Mouse (Mus musculus) heart, postnatal 25 days (tissue): ENCODE data around the gene Mypop. TPM values are rescaled to one million over a fixed set of nuclear protein-coding genes. Genes with fewer than 3 reads are reported as not detected.
A peak's percentile ranks its signal among the peaks of the same experiment; 100 is the strongest.

Experiments used
- DNase-seq: peaks from one replicate; pipeline ENCODE4 v3.0.0; 2022; ENCODE audit warnings: low spot score
- intact Hi-C: fragments of 180-260 bp; cut with DNase I; formaldehyde crosslinking; loops from one replicate; pipeline ENCODE4 v1.15.1; 2025
- total RNA-seq, 2 experiments: library from RNA; stranded (reverse); gene quantifications; 2 replicates each; pipeline ENCODE4 v1.2.3; 2021

Mypop gene
- total RNA-seq, 2 experiments from 2014 or later, result 3.2 to 4.0 TPM

DNA sequence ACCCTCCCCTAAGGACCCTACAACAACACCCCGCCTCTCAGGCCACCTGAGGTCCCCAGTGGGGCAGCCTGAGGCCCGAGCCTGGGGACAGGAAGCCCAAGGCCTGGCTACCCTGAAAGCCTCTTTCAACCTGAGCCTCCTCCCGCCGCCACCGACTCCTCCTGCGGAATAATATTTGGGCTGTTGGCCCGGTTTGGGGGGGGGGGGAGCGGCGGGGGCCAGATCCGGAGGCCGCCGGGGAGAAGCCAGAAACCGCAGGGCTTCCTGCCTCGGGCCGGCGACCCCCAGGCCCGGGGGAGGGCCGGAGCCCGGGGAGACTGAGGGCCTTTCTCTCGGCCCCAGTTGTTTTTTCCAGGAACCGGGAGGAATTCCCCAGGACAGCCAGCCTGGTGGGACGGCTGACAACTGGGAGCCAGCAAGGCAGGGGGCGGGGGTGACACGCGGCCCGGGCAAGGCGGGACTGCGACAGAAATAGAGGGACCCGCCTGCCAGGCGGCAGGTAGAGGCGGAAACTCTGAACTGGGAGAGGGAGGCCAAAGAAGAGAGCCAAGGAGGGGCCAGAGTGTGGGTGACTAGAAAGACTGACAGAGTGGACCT lies 21.1 kb downstream of the Mypop start:
- intact Hi-C loops, result no loop called here

DNA sequence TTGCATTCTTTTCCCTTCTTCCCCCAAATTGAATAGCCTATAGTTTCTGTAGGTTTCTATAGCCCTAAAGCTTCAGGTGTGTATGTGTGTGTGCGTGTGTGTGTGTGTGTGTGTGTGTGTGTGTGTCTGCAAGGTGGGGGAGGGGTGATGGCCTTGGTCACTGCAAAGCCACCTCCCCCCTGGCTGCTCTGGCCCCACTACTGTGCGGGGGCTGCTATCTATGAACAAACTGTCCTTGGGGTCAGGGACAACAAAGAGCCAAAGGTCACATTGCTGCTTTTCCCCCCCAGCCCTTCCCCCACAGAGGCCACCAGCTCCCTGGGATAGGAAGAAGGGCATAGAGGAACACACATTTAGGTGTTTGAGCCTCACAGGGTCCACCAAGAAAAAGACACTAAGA lies 21.8 kb downstream of the Mypop start:
- no peak for DNase-seq
- intact Hi-C loops, result no loop called here

More for the DNA sequence above, 21.1 kb downstream of the Mypop start:
- no peak for DNase-seq

DNA sequence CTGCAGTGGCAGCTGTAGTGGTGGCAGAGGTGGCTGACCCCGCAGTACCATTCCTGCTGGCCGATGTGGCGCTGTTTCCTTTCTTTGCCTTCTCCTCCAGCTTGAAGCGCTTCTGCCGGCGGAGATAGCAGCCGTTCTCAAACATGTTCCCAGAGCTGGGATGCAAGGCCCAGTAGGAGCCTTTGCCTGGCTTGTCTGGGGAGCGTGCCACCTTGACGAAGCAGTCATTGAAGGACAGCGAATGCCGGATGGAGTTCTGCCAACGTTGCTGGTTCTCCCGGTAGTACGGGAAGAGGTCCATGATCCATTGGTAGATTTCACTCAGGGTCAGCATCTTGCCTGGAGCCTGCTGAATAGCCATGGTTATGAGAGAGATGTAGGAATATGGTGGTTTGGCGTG lies 23.4 kb downstream of the Mypop start:
- no peak for DNase-seq
- intact Hi-C loops, result no loop called here

DNA sequence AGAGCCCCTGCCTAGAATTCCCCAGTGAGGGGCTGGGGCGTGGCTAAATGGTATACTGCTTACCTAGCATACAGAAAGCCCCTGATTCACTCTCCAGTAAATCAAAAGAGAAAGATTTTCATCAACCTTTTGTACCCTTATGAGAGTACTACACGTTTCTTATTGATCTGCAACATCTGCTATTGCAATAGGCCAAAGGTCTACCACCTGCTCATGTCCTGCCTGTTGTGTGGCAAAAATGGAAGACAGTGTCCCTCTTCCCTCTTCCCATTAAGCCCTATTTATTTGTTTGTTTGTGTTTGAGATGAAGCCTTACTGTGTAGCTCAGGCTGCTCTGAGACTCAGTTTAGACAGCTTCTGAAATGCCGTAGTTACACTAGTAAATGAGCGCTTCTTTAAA lies 25.0 kb downstream of the Mypop start:
- intact Hi-C loops, result no loop called here
- DNase-seq, result no peak

DNA sequence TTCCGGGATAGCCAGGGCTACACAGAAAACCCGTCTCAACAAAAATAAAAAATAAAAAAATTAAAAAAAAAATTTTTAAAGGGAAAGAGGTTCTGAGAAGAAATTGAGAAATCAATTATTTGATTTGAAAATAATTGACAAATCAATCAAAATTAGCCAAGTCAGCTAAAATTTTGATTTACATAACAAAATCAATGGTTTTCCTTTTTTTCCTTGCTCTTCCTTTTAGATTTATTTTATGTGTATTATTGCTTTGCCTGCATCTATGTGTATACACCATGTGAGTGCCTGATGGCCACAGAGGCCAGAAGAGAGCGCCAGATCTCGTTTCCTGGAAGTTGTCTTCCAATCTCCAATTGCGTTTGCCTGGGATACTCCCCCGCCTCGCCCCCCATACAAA lies 26.9 kb downstream of the Mypop start:
- DNase-seq, result no peak
- intact Hi-C loops, result no loop called here

DNA sequence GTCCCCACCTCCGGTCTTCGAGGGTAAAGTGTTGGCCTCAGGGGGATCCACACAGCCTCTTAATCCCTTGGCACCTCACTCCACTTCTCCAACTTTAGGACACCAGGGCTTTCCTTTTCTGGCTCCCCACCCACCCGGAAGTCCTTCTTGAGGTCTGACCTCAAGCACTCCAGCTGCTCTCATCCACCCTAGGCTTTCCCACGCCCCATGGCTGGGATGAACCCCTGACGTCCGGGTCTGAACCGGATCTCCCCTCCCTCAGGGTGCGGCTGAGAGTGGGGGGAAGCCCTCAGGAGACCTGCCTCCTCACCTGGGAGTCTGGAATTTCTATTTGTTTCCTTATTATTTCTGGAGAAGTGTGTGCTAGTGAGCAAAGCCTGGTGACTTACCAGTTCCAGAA lies 30.0 kb downstream of the Mypop start:
- no peak for DNase-seq
- intact Hi-C loops, result loop anchor here (2.0 kb wide), 1 partner anchor 100 kb away; no protein-coding TSS in a partner anchor

DNA sequence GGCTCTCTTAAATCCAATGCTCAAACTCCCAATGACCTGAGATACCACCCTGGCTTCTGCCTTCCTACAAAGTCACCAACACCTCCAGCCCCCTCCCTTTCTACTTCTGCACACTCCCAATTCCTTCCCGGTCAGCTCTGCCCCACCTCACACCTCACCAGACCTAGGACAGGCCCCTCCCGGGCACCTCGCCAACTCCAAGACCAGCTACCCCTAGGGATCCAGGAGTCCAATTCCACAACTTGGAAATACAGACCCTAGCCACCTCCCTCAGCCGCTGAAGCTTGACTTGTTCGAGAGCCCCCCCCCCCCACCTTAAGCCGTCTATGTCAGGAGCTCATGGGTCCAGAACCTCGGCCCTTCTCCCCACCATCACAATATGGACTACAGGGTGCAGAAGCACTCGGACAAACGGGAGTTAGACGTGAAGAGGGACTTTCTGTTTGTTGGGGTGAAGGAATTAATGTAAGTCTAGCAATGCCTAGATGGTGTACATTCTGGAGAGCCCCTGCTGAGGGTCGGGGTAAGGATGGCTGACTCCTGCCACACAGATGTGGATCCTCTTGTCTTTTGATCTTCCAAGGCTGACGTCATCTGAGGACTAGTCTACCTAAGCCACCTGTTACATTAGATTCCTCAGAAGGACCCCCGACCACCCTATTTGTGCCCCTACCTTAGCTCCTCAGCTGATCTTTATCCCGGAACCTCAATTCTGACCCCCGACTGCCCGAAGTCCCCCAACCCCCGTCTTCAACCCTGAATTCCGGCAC lies 31.3 kb downstream of the Mypop start:
- intact Hi-C loops, result loop anchor here (2.0 kb wide), 1 partner anchor 14 kb away; no protein-coding TSS in a partner anchor
- no peak for DNase-seq

DNA sequence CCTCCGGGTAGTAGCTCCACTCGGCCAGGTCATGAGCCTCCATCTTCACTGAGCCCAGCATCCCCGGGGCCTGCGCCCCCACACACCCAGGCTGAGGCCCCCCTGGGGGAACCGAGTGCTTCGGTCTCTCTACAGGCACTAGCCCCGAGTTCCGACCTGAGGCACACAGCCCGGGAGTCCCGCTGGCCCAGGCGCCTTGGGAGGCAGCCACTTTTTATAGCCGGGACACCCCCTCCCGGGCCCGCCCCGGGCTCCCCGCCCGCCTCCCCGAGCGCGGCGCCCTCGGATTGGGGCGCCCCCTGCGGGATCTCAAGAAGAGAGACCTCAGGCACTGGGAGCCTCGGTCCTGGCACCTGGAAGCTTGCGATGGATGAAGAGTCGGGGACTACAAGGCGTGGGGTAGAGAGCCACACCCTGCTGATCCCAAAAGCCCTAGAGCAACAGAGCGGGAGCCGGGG lies 32.3 kb downstream of the Mypop start, which contains the start of gene Foxa3:
Gene Foxa3, minus strand, starts transcription at position 182 of the 458 bp plus-strand sequence.
- intact Hi-C loops, result loop anchor here (2.0 kb wide), 1 partner anchor 15 kb away; no protein-coding TSS in a partner anchor

DNA sequence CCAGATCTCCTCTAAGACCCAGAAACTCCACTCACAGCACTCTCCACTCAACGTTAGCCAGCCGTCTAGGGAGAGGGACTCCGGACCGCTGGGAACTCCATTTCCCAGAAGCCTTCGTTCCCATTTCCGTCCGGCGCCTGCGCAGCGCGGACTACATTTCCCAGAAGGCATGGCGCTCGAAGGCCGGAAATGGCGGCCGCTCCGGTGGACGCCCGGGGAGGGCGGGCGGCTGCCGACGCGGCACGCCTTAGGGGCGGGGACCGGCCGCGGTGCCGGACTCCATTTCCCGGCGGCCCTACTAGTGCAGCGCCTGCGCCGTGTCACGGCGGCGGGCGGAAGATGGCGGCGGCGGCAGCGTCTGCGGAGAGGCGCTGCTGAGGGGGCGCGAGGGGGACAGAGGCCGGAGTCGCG lies 33.1 kb downstream of the Mypop start, which contains the start of gene Sympk:
Gene Sympk, plus strand, starts transcription at position 282 of the 411 bp plus-strand sequence.
- intact Hi-C loops, result no loop called here
- peak; percentile 93 for DNase-seq

More for the DNA sequence above, 32.3 kb downstream of the Mypop start, which contains the start of gene Foxa3:
- DNase-seq, result no peak

DNA sequence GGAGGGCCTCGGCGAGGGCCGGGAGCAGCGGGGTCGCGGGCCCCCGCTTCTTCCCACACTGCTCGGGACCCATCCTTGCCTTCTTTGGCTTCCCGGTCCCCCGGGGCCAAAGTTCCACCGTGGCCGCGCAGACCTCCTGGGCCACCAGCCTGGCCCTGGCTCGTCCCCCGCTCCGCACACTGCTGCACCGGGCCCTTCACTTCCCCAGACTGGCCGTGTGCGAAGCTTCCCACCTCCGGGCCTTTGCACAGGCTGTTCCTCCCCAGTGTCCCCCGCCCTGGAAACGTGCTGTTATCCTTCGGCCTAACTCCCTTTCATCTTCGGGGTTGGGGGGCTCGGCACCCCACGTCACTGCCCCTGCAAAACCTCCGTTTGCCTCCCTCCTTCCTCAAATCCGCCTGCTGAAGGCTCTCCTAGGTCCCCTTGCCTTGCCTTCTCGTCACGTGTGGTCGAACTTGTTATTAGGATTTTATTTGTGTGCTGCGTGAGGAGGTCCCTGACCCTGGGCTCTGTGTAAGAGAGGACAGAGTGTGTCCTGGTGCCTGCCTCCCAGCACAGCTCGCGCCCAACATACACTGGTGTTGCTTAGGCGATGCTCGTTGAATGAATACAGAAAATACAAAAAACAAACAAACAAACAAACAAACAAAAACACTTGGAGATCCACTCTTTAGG lies 33.7 kb downstream of the Mypop start:
- intact Hi-C loops, result no loop called here
- no peak for DNase-seq

DNA sequence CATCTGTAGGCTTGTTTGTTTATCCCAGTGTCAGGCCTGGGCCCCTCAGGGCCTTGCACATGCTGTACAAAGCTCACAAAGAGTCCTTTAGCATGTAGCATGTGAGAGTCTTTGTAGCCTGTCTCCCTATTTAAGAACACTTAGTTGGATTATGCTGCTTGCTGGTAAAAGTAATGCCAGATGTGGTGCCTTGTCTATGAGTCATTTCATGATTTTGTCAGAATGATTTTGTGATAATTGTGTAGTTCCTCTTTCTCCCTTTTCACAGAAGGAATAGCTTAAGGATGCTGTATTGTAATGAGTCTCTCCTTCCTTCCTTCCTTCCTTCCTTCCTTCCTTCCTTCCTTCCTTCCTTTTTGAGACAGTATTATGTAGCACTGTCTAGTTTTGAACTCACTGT lies 37.0 kb downstream of the Mypop start:
- intact Hi-C loops, result no loop called here
- DNase-seq, result no peak

DNA sequence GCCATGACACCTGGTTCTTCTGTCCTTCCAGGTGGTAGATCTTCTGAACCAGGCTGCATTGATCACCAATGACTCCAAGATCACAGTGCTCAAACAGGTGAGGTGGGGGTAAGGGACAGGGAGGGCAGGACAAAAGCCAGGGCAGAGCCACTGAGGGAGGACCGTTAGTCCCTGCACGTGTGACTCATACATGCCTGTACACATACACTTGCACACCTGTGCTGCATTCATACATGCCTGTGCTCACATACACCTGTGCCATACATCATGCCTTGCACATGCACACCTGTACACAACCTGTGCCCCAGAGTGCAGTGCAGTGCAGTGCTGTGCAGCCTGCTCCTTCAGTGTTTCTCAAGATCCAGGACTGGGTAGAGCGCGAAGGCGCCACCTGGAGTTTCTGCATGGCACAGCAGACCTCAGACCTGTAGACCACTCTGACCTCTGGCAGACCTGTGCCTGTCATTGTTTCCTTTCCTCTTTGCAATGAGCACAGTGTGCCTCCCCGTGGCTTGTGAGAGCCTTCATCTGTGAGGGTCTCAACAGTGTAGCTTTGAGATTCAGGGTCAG lies 38.1 kb downstream of the Mypop start:
- intact Hi-C loops, result no loop called here
- no peak for DNase-seq

DNA sequence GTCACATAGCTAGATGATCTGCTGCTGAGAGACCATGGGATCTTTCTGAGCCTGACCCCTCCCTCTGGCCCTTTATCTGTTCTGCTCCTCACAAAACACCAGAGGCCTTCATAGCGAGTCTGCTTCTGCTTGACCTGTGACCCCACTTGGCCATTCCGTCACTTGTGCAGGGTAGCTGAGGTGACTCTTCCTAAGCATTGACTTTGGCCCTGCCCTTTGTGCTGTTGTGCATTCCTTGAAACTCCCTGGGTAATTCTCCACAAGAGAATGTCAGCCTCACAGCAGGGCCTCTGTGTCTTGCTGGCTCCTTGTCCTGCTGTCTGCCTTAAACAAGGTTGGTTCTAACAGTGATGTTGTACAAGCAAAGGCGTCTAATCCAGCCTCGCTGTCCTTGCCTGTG lies 40.6 kb downstream of the Mypop start:
- DNase-seq, result no peak
- intact Hi-C loops, result no loop called here

DNA sequence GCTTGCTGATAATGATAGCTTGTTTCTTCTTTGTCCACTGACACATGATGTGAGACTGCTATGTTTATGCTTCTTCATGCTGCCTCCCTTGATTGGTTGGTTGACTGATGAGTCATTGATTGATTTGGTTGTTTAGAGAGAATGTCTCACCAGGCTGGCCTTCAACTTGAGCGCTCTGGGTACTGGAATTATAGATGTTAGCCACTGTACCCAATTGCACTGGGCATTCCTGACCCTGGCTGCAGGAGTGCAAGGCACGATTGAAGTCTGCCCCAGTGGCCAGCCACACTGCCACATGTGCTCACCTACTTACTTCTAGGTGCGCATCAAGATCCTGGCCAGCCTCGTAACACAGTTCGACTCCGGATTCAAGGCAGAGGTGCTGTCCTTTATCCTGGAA lies 53.6 kb downstream of the Mypop start:
- DNase-seq, result no peak
- intact Hi-C loops, result no loop called here

DNA sequence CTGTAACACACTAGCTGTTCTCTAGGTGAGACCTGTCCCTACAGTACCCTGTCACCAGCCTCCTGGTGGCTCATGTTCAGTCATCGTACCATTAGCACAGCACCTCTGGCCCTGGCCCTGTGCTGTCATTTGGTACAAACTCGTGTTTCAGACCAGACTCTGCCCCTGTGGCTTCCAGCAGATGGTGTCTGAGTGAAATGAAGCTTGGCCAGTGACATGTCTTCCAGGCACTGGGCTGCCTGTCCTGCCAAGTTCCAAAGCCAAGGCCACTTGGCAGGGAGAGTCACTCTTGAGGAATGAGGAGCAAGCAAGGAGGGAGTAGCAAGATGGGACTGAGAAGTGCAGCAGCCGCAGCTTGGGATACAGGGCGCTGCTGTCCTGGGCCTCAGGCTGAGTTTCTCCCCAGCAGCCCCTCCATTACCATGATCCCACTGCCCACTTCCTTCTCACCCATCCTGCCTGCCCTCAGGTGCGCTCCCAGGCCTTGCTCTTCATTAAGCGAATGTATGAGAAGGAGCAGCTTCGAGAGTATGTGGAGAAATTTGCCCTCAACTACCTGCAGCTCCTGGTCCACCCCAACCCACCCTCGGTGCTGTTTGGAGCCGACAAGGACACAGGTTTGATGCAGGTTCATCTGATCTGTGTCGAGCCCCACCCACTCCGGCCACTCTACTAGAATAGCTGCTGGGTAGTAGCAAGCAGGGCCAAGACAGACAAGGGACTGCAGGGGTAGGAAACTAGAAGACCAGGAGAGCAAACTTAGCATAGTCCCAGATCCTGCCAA lies 55.4 kb downstream of the Mypop start:
- no peak for DNase-seq
- intact Hi-C loops, result no loop called here

DNA sequence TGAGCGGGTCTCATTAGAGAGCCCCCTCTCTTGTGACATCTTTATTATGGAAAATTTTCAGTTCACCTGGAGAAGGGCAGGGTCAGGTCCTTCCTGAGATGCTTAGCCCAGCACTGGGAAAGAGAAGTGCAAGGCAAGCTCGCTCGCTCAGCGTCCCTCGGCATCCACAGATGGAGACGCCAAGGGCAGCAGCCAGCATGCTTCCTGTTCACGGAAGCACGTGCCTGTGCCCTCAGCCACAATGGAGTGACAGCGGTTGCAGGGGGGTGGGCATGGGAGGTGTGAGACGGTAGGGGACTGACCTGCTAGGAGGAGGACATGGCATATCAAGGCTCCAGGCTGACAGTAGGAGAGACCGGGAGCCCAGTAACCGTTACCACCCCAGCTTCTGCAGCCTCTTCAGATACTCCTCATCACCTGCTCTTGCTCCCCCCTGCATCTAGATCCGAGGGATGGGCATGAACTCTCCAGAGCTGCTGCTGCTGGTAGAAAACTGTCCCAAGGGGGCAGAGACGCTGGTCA lies 57.0 kb downstream of the Mypop start:
- no peak for DNase-seq
- intact Hi-C loops, result no loop called here

DNA sequence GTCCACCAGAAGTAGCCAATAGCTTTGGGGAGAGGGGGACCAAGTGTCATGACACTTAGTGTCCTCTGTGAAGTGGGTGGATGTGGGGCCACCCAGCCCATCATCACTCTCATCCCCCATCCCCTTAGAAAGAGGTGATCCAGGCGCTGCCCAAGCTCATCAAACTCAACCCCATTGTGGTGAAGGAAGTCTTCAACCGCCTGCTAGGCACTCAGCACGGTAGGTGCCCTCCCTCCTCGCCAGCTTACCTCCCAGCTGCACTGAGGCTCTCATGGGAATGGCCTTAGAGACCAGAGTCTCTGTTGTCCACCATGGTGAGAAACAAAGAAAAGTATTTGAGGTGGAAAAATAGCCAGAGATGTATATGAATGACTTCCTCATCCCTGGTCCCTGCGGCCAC lies 58.2 kb downstream of the Mypop start:
- DNase-seq, result no peak
- intact Hi-C loops, result no loop called here

DNA sequence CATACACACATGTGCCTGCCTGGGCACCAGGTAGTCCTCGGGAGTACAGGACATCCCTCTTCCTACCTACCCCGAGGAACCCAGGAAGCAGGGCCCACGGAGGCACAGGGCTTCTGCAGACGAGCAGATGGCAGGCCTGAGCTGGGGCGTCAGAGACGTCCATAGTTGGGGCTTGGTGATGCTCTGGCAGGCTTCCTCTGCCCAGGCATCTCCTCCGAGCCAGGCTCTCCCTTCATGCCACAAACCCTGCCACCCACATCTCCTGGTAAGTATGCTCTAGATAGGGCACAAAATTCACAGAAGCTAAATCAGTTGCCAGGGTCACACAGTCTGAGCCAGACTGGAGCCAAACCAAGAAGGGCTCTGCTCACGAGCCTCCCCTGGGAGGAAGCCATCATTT lies 59.1 kb downstream of the Mypop start:
- no peak for DNase-seq
- intact Hi-C loops, result no loop called here

DNA sequence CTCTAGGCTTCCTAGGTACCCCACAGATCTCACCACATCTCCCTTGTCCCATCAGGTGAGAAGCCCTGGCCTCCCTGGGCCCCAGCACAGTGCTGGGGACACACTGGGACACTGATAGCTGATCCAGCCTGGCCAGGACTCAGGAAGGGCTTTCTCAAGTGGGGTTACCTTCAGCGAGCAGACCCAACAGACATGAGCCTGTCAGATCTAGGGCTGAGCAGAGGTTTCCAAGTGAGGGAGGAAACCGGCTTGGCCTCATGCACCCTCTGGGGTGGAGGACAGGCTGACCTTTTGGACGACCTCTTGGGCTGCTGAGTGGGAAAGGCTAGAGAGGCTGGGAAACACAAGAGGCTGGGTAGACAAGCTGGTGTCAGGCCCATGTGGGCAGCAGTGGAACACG lies 60.1 kb downstream of the Mypop start:
- intact Hi-C loops, result no loop called here
- DNase-seq, result no peak
